Mouse (Mus musculus) heart, embryonic 15.5 days (tissue): Measurements from ENCODE around the gene Vangl2. TPM values are rescaled to one million over a fixed set of nuclear protein-coding genes. Genes with fewer than 3 reads are reported as not detected.
A peak's percentile ranks its signal among the peaks of the same experiment; 100 is the strongest.

ENCODE experiments used
- ATAC-seq: fragments of 200-750 bp; cut with Nextera tagmentation; replicated peaks from 2 replicates; pipeline ENCODE4 v1.8.0; 2017; ENCODE audit warnings: low read depth, moderate TSS enrichment; ENCODE audit not compliant: insufficient number of reproducible peaks, insufficient read depth, low FRiP score
- H3K27ac ChIP-seq: fragments of 300-500 bp; sonication (generic); 2 replicates; pipeline ENCODE4 v1.5.1; 2015; ENCODE audit warnings: mild to moderate bottlenecking, inconsistent platforms
- H3K27me3 ChIP-seq: fragments of 300-500 bp; sonication (generic); 2 replicates; pipeline ENCODE4 v1.6.1; 2015; ENCODE audit warnings: inconsistent platforms
- H3K36me3 ChIP-seq: fragments of 300-500 bp; sonication (generic); 2 replicates; pipeline ENCODE4 v1.6.1; 2015; ENCODE audit warnings: mild to moderate bottlenecking, inconsistent platforms
- H3K4me1 ChIP-seq: fragments of 300-500 bp; sonication (generic); replicated peaks from 2 replicates; pipeline ENCODE4 v1.6.1; 2015; ENCODE audit warnings: inconsistent platforms
- H3K4me2 ChIP-seq: fragments of 300-500 bp; sonication (generic); 2 replicates; pipeline ENCODE4 v1.6.1; 2015; ENCODE audit warnings: inconsistent platforms, mild to moderate bottlenecking, moderate library complexity
- H3K4me3 ChIP-seq: fragments of 300-500 bp; sonication (generic); 2 replicates; pipeline ENCODE4 v1.5.1; 2015; ENCODE audit warnings: mild to moderate bottlenecking, inconsistent platforms
- H3K9ac ChIP-seq: fragments of 300-500 bp; sonication (generic); 2 replicates; pipeline ENCODE4 v1.6.1; 2015; ENCODE audit warnings: mild to moderate bottlenecking, inconsistent platforms
- H3K9me3 ChIP-seq: fragments of 300-500 bp; sonication (generic); replicated peaks from 2 replicates; pipeline ENCODE4 v1.6.1; 2016; ENCODE audit warnings: inconsistent platforms
- WGBS: fragments of 180-500 bp; shearing (Covaris S2); methylation state at CpG from one replicate; pipeline ENCODE4 v1.1.7; 2015; ENCODE audit warnings: mixed read lengths; 5-methylcytosine and 5-hydroxymethylcytosine counted together
- polyA plus RNA-seq: library from polyadenylated mRNA; unstranded; fragments of >200 nt; fragmentation: Nextera tagmentation; extraction: Ambion mirVana; gene quantifications from 2 replicates; pipeline ENCODE4 v1.2.1, GENCODE M21; 2015

The Vangl2 gene
- polyA plus RNA-seq, 1 experiment from 2014 or later = 6.7 TPM

DNA sequence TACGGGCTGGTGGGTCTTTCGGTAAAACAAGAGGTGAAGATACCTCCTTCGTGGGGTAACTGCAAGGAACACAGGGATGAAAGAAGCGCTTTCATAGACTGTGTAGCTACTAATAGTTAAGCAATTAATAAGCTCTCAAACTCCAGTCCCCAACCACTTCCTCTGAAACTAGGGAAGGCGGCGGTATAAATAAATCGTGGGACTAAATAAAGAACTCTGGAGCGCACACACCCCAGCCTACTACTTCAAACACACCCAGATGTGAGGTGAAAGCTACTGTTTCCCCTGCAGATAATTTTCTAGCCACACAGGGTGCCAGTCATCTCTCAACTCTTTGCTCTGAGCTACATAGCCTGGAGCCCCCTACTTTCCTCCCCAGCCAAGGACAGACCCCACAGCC, 12.2 kb downstream of the Vangl2 start:
- H3K9ac ChIP-seq = peak overlapping the region; percentile 20; the same call in 1 of the 2 replicates
- ATAC-seq = no peak
- H3K4me3 ChIP-seq = no peak overlapping the region
- H3K36me3 ChIP-seq = no peaks in the 10 kb centered on the region; the same call in 1 of the 2 replicates
- peak overlapping the region; percentile 24; the same call in 1 of the 2 replicates for H3K4me2 ChIP-seq
- 53% methylated on average over 8 of the region's 8 CpGs for whole genome bisulfite sequencing
- peaks cover 26% of the 10 kb centered on the region for H3K4me1 ChIP-seq
- no peaks in the 10 kb centered on the region for H3K27me3 ChIP-seq
- peak overlapping the region; percentile 63 for H3K27ac ChIP-seq
- no peaks in the 10 kb centered on the region for H3K9me3 ChIP-seq

DNA sequence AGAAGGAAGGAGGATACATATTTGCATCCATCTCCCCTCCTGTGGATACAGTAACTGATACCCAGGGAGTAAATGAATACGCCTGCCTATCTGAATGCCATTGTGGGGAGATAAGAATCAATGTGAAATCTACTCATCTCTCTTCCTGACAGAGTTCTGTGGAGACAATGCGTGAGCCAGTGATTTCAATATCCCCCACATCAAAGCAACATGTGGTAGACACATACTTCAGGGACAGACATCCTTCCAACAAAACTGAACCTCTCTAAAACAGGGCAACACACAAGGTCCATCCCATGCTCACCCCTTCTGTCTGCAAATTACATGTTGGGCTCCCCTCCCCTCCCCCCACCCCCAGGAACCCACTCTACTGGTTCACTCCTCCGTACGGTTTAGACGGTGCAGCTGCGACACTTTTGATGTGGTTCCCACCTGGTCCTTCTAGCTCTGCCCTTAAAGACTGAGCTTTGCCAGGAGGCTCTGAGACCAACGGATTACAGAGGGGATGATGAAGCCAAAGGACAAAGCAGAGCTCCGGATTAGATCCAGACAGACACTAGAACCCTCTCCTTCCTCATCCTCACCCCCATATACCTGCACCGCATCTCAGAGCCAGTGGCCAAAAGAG, 12.8 kb downstream of the Vangl2 start:
- Histone ChIP-seq H3K9ac (no peak overlapping the region), H3K27me3 (no peaks in the 10 kb centered on the region), H3K9me3 (no peaks in the 10 kb centered on the region), H3K4me3 (no peak overlapping the region), H3K36me3 (peaks cover 4% of the 10 kb centered on the region; the same call in 1 of the 2 replicates), H3K27ac (peak overlapping the region; percentile 63; the same call in 1 of the 2 replicates), H3K4me2 (peak overlapping the region; percentile 23; the same call in 1 of the 2 replicates), H3K4me1 (peaks cover 26% of the 10 kb centered on the region)
- no peak for ATAC-seq
- 70% methylated on average over 9 of the region's 9 CpGs for WGBS

DNA sequence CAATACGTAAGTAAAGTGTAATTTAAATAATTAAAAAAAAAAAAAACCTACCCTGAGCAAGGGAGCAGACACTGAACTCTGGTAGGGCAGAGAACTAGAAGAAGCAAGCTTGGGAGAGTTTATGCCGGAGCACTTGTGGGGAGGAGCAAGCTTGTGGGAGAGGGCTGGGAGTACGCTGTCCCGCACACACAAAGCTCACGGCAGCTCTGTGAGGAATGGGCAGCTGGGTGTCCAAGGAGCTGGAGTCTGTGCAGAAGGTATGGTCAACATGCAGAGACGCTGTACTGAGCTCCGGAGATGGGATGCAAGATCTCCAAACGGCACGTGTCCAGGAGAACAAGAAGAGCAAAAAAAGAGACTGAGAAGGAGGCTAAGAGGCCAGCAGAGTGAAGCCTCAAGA, 13.5 kb downstream of the Vangl2 start:
- peaks cover 23% of the 10 kb centered on the region for H3K4me1 ChIP-seq
- no peak for ATAC-seq
- no peak overlapping the region for H3K4me3 ChIP-seq
- no peaks in the 10 kb centered on the region for H3K9me3 ChIP-seq
- H3K4me2 ChIP-seq = no peak overlapping the region
- H3K27me3 ChIP-seq = no peaks in the 10 kb centered on the region
- no peak overlapping the region for H3K27ac ChIP-seq
- peaks cover 10% of the 10 kb centered on the region; the same call in 1 of the 2 replicates for H3K36me3 ChIP-seq
- WGBS = 78% methylated on average over 9 of the region's 9 CpGs
- no peak overlapping the region for H3K9ac ChIP-seq

GRCm38 (mm10) chr1:172012030-172012429, 16.2 kb downstream of the Vangl2 start:
- H3K4me1 ChIP-seq = peaks cover 20% of the 10 kb centered on the region
- no peak overlapping the region for H3K4me3 ChIP-seq
- H3K27me3 ChIP-seq = no peaks in the 10 kb centered on the region
- no peak overlapping the region for H3K4me2 ChIP-seq
- no peak overlapping the region for H3K27ac ChIP-seq
- H3K36me3 ChIP-seq = peaks cover 31% of the 10 kb centered on the region
- ATAC-seq = no peak
- no peak overlapping the region for H3K9ac ChIP-seq
- 13% methylated on average over 5 of the region's 5 CpGs for WGBS
- H3K9me3 ChIP-seq = no peaks in the 10 kb centered on the region

GRCm38 (mm10) chr1:172010042-172010824, 18.0 kb downstream of the Vangl2 start:
- H3K4me3 ChIP-seq = no peak overlapping the region
- ATAC-seq = no peak
- peaks cover 44% of the 10 kb centered on the region for H3K36me3 ChIP-seq
- WGBS = 92% methylated on average over 20 of the region's 20 CpGs
- H3K4me1 ChIP-seq = peaks cover 3% of the 10 kb centered on the region
- H3K4me2 ChIP-seq = no peak overlapping the region
- no peaks in the 10 kb centered on the region for H3K27me3 ChIP-seq
- no peaks in the 10 kb centered on the region for H3K9me3 ChIP-seq
- no peak overlapping the region for H3K9ac ChIP-seq
- no peak overlapping the region for H3K27ac ChIP-seq

DNA sequence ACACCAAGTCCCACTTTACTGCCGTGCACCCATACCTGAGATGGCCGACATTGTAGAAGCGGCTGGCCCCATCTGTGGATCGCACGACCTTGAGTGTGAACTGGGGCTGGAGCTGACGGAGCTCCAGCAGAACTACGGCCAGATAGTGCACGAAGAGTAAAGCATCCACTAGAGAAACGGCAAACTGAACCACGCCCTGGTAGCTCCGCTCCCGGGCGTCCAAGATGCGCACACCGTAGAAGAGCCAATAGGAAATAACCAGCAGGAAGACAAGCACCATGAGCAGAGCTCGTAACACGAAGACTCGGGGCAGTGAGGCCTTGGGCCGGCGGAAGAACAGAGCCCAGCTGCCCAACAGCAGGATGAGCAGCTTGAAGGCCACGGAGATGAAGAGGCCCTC, 18.8 kb downstream of the Vangl2 start:
- H3K36me3 ChIP-seq = peaks cover 44% of the 10 kb centered on the region
- 94% methylated on average over 21 of the region's 21 CpGs for WGBS
- H3K27me3 ChIP-seq = no peaks in the 10 kb centered on the region
- H3K4me1 ChIP-seq = peaks cover 3% of the 10 kb centered on the region
- no peaks in the 10 kb centered on the region for H3K9me3 ChIP-seq
- H3K4me3 ChIP-seq = no peak overlapping the region
- no peak overlapping the region for H3K9ac ChIP-seq
- no peak for ATAC-seq
- H3K27ac ChIP-seq = no peak overlapping the region
- no peak overlapping the region for H3K4me2 ChIP-seq

DNA sequence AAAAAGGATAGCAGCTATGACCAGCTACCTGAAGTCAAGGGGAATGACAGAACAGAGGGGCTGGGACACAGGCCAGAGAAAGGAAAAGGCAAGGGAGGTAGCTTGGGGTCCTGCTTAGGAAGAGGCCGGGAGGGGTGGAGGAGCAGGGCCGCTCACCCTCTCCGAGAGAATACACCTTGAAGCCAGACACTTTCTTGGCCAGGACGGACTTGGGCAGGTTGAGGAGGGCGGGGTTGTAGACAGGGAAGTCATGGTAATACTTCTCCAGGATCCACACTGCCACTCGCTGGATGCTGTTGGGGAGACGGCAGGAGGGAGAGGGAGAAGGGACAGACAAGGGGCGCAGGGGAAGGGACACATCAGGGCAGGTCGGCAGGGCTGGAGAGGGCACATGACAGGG, 19.9 kb downstream of the Vangl2 start:
- Histone ChIP-seq H3K4me1 (peaks cover 3% of the 10 kb centered on the region), H3K36me3 (peaks cover 47% of the 10 kb centered on the region), H3K9ac (no peak overlapping the region), H3K4me2 (no peak overlapping the region), H3K27me3 (no peaks in the 10 kb centered on the region), H3K9me3 (no peaks in the 10 kb centered on the region), H3K27ac (no peak overlapping the region), H3K4me3 (no peak overlapping the region)
- no peak for ATAC-seq
- 88% methylated on average over 9 of the region's 9 CpGs for WGBS

DNA sequence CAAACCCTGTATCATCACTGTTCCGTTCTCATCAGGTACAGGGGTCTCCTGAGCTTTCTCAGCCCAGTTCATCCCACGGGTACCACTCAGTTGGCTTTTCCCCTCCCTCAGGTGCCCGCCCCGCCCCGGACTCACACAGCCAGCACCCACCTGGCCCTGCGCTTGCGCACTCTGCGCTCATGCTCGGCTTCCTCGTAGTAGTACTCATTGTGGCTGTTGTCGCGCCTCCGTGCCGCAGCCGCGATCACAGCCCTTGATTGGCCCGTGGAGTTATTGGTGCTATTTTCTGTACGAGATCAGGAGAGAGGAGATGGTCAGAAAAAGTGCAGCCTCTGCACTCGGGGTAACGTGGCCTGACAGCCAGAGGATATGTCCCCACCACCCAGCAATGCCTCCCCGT, 20.5 kb downstream of the Vangl2 start:
- 93% methylated on average over 21 of the region's 21 CpGs for WGBS
- H3K36me3 ChIP-seq = peaks cover 52% of the 10 kb centered on the region
- no peaks in the 10 kb centered on the region for H3K27me3 ChIP-seq

DNA sequence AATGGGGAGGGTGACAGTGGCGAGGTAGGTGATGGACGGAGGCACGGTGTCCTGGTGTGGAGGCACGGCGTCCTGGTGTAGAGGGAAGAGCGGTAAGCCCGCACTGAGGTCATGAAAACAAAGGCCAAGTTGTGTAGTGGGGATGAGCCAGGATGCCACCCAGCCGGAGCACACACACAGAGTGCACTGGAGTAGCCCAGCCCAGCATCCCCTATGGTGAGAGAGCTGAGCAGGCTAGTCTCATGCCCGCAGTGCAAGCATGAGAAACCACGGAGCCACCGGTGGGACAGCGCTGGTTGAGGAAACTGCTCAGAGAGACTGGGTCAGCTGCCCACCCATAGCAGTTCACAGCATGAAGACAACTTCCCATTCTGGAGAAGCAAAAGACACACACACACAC, 26.6 kb downstream of the Vangl2 start:
- H3K4me3 ChIP-seq = no peak overlapping the region
- H3K27ac ChIP-seq = no peak overlapping the region
- H3K4me2 ChIP-seq = no peak overlapping the region
- no peak for ATAC-seq
- H3K9ac ChIP-seq = no peak overlapping the region
- no peaks in the 10 kb centered on the region for H3K9me3 ChIP-seq
- 67% methylated on average over 12 of the region's 12 CpGs for WGBS
- peaks cover 21% of the 10 kb centered on the region; the same call in 1 of the 2 replicates for H3K36me3 ChIP-seq
- no peaks in the 10 kb centered on the region for H3K27me3 ChIP-seq
- H3K4me1 ChIP-seq = peaks cover 2% of the 10 kb centered on the region

More for the DNA sequence above, 20.5 kb downstream of the Vangl2 start:
- Histone ChIP-seq H3K27ac (no peak overlapping the region), H3K4me2 (no peak overlapping the region), H3K9me3 (no peaks in the 10 kb centered on the region), H3K4me1 (peaks cover 3% of the 10 kb centered on the region), H3K4me3 (no peak overlapping the region), H3K9ac (no peak overlapping the region)
- ATAC-seq = no peak

DNA sequence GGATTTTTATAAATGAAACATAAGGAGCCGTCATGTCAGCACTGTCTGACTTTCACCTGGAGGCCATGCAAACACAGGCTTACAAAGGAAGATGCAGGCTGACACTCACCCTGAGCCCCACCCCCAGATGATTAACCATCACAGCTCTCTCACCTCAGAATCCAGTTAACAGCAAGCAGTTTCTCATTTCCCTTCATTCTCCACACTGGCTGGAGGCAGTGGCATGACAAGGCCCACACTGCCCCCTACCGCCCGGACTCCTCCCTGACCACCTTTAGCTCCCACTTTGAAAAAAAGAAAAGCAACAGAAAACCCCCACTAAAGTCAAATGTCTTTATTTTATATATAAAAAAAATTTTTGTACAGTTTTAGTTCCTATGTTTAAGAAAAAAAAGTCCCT, 27.6 kb downstream of the Vangl2 start:
- ATAC-seq = no peak

GRCm38 (mm10) chr1:171998820-171999597, 29.2 kb downstream of the Vangl2 start:
- H3K9me3 ChIP-seq = no peaks in the 10 kb centered on the region
- 88% methylated on average over 13 of the region's 13 CpGs for WGBS
- H3K27ac ChIP-seq = no peak overlapping the region
- no peak overlapping the region for H3K9ac ChIP-seq
- no peak overlapping the region for H3K4me2 ChIP-seq
- peaks cover 17% of the 10 kb centered on the region for H3K4me1 ChIP-seq
- ATAC-seq = no peak
- no peaks in the 10 kb centered on the region for H3K27me3 ChIP-seq
- H3K36me3 ChIP-seq = peaks cover 7% of the 10 kb centered on the region; the same call in 1 of the 2 replicates
- no peak overlapping the region for H3K4me3 ChIP-seq

More for the DNA sequence above, 27.6 kb downstream of the Vangl2 start:
- no peaks in the 10 kb centered on the region for H3K27me3 ChIP-seq
- H3K9ac ChIP-seq = no peak overlapping the region
- H3K27ac ChIP-seq = no peak overlapping the region
- H3K4me2 ChIP-seq = no peak overlapping the region
- WGBS = 38% methylated on average over 3 of the region's 3 CpGs
- H3K36me3 ChIP-seq = peaks cover 10% of the 10 kb centered on the region; the same call in 1 of the 2 replicates
- no peaks in the 10 kb centered on the region for H3K9me3 ChIP-seq
- H3K4me1 ChIP-seq = peaks cover 5% of the 10 kb centered on the region
- H3K4me3 ChIP-seq = no peak overlapping the region
